Mouse (Mus musculus) gastrocnemius, adult 18-20 months (tissue): ENCODE measurements around the gene Dpp6. TPM values are rescaled to one million over a fixed set of nuclear protein-coding genes. Genes with fewer than 3 reads are reported as not detected.

Source experiments
- DNase-seq: peaks from one replicate; pipeline ENCODE4 v3.0.0; 2021; ENCODE audit warnings: low spot score
- total RNA-seq, 2 experiments: library from RNA; stranded (reverse); gene quantifications; 2 replicates each; pipeline ENCODE4 v1.2.3; 2021

Gene Dpp6
- total RNA-seq, 2 experiments from 2014 or later, result 0.57 to 0.59 TPM

GRCm38 (mm10) chr5:26945169-26945920, 128.3 kb downstream of the Dpp6 start:
- no peak for DNase-seq

- DNase-seq, result no peak
These were observed 153.1 kb downstream of the Dpp6 start for GRCm38 (mm10) chr5:26969941-26970590.

- DNase-seq, result no peak
These were observed 156.2 kb downstream of the Dpp6 start for GRCm38 (mm10) chr5:26973166-26973565.

GRCm38 (mm10) chr5:26979348-26979747, 162.3 kb downstream of the Dpp6 start:
- DNase-seq, result no peak

- no peak for DNase-seq
These were observed 162.8 kb downstream of the Dpp6 start for GRCm38 (mm10) chr5:26979755-26980154.

GRCm38 (mm10) chr5:26985114-26985513, 168.1 kb downstream of the Dpp6 start:
- DNase-seq, result no peak

- no peak for DNase-seq
These were observed 174.6 kb downstream of the Dpp6 start for GRCm38 (mm10) chr5:26991587-26991986.

GRCm38 (mm10) chr5:27003537-27003936, 186.5 kb downstream of the Dpp6 start:
- DNase-seq, result no peak

GRCm38 (mm10) chr5:27009157-27009556, 192.2 kb downstream of the Dpp6 start:
- no peak for DNase-seq

- DNase-seq, result no peak
These were observed 193.6 kb downstream of the Dpp6 start for GRCm38 (mm10) chr5:27010582-27010981.

GRCm38 (mm10) chr5:27018314-27018956, 201.4 kb downstream of the Dpp6 start:
- DNase-seq, result no peak

- no peak for DNase-seq
These were observed 211.6 kb downstream of the Dpp6 start for GRCm38 (mm10) chr5:27028611-27029010.

GRCm38 (mm10) chr5:27029784-27030183, 212.8 kb downstream of the Dpp6 start:
- peak; percentile 5 for DNase-seq

GRCm38 (mm10) chr5:27034858-27035257, 217.9 kb downstream of the Dpp6 start:
- no peak for DNase-seq

GRCm38 (mm10) chr5:27035291-27035690, 218.3 kb downstream of the Dpp6 start:
- DNase-seq, result no peak

- DNase-seq, result no peak
These were observed 218.9 kb downstream of the Dpp6 start for GRCm38 (mm10) chr5:27035891-27036290.

- no peak for DNase-seq
These were observed 220.8 kb downstream of the Dpp6 start for GRCm38 (mm10) chr5:27037796-27038195.

GRCm38 (mm10) chr5:27048167-27048566, 231.2 kb downstream of the Dpp6 start:
- DNase-seq, result no peak

GRCm38 (mm10) chr5:27048926-27049325, 231.9 kb downstream of the Dpp6 start:
- no peak for DNase-seq

- no peak for DNase-seq
These were observed 232.5 kb downstream of the Dpp6 start for GRCm38 (mm10) chr5:27049341-27050091.

- no peak for DNase-seq
These were observed 234.2 kb downstream of the Dpp6 start for GRCm38 (mm10) chr5:27051250-27051649.

- DNase-seq, result no peak
These were observed 235.4 kb downstream of the Dpp6 start for GRCm38 (mm10) chr5:27052441-27052840.
